Mouse (Mus musculus) heart, postnatal 36 days (tissue): ENCODE measurements around the gene Olfr45. TPM values are rescaled to one million over a fixed set of nuclear protein-coding genes. Genes with fewer than 3 reads are reported as not detected.
"Not testable (repeated sequence)": the region's sequence is repeated elsewhere in the genome, so short reads cannot be mapped to it uniquely, and the experiment has no call there.

Source experiments
- DNase-seq, 2 experiments: peaks; one replicate each; pipeline ENCODE4 v3.0.0; 2021 to 2022
- intact Hi-C: fragments of 180-260 bp; cut with DNase I; formaldehyde crosslinking; loops from one replicate; pipeline ENCODE4 v1.15.1; 2025
- total RNA-seq, 2 experiments: library from RNA; stranded (reverse); gene quantifications; 2 replicates each; pipeline ENCODE4 v1.2.3; 2021

Gene Olfr45
- not detected for total RNA-seq

DNA sequence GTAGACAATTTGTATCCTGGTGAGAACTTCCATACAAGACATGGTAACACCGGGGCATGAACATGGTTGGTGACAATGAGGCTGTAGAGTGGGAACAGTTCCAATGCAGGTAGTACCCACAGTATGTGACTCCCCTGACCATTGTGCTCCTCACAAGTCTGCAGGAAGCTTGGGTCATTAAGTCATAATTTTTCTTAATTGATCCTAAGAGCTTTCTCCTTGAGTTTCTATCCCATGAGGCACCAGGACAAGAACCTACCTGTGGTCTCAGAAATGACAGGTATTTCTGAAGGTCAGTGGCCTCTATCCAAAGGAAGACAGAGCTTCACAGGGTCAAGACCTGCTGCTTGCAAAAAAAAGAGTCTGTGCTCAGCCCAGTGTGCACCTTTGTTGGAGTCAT lies at the start of gene Olfr45:
Gene Olfr45, plus strand, starts transcription at position 301 of the 400 bp plus-strand sequence.
- intact Hi-C loops: loop anchor here (2.0 kb wide), 1 partner anchor 31 kb away; no protein-coding TSS in a partner anchor

DNA sequence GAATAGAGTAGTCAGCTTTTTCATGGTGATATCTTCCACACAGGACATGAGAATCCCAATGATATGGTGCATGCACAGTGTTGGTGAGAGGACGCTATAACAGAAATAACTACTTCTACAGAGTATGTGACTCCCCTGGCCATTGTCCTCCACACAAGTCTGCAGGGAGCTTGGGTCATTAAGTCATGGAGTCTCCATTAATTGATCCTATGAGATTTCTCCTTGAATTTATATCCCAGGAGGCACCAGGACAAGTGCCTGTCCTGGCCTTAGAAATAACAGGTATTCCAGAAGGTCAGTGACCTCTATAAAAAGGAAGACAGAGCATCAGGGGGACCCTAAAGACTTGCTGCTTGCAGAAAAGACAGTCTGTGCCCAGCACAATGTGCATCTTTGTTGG lies 35.6 kb upstream of the Olfr45 start, which contains the start of gene Olfr53:
Gene Olfr53, plus strand, starts transcription at position 301 of the 400 bp plus-strand sequence.
- DNase-seq: no peak
- intact Hi-C loops: no loop called here

More for the DNA sequence above, at the start of gene Olfr45:
- DNase-seq: no peak

DNA sequence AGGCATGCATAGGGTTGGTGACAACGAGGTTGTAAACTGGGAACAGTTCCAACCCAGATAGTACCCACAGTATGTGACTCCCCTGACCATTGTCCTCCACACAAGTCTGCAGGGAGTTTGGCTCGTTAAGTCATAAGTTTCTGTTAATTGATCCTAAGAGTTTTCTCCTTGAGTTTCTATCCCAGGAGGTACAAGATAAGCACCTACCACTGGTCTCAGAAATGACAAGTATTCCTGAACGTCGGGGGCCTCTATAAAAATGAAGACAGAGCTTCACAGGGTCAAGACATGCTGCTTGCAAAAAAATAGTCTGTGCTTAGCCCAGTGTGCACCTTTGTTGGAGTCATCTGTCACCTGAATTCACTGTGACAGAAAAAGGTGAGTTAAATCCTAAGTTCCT lies 22.1 kb upstream of the Olfr45 start, which contains the start of gene Olfr539:
Gene Olfr539, plus strand, starts transcription at position 301 of the 400 bp plus-strand sequence.
- intact Hi-C loops: no loop called here
- DNase-seq: no peak

DNA sequence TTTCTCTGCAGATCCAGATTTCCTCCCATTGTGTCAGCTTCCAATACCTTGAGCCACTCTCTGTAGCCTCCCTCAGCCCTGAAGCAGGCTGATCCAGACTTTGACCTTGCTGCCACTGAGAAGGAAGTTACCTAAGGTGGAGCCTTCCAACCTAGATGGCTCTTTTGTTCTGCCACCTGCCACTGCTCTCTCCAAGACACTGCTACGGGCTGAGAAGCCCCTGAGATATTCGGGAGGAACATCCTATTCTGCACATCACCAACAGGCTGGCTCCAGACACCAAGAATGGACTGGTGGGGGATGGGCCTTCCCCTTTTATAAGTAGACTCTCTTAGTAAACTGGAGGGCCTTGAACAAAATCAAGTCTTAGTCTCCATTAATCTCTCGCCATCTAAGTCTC lies 11.1 kb upstream of the Olfr45 start:
- intact Hi-C loops, DNase-seq: not testable (repeated sequence)

DNA sequence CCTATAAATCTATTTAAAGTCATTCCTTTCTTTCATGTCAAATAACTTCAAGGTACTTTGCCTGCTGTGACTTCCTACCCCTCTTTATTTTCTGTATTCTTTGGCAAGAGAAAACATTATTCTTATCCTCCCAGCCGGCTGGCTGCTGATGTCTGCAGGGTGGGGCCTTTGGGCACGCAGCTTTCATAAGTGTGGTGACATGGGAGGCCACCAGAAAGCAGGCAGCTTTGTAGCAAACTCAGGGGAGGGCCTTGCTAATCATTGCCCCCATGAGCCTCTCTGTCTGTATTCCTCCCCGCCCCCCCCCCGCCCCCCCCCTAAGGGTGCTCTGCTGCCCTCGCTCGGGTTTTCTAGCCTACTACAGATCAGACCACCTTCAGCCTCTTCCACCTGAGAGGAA lies 5.9 kb upstream of the Olfr45 start:
- intact Hi-C loops: no loop called here
- no peak for DNase-seq

DNA sequence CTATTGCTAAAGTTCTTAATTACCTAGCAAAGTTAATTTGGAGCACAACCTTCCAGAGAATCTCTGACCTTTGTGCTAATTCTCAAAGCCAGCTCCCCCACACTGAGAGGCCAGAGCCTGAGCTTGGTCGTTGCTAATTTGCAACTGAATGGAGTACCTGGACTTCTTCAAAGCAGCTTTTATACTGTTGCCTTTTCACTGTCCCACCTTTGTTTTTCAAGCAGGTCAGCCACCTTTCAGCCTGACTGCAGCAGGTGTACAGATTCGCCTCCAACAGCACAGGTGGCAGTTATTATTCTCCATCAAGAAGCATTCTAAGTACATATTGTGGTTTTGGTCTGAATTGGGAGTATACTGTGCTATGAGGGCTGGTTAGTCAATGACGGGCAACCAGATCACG lies 2.2 kb upstream of the Olfr45 start:
- DNase-seq, intact Hi-C loops: not testable (repeated sequence)

DNA sequence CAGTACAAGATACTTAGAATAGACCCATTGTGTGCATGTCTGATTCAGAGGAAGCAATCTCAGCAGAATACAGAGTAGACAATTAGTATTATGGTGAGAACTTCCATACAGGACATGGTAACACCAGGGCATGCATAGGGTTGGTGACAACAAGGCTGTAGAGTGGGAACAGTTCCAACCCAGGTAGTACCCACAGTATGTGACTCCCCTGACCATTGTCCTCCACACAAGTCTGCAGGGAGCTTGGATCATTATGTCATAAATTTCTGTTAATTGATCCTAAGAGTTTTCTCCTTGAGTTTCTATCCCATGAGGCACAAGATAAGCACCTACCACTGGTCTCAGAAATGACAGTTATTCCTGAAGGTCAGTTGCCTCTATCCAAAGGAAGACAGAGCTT lies 15.2 kb downstream of the Olfr45 start, which contains the start of gene Olfr541:
Gene Olfr541, plus strand, starts transcription at position 301 of the 400 bp plus-strand sequence.
- intact Hi-C loops: no loop called here
- no peak for DNase-seq

DNA sequence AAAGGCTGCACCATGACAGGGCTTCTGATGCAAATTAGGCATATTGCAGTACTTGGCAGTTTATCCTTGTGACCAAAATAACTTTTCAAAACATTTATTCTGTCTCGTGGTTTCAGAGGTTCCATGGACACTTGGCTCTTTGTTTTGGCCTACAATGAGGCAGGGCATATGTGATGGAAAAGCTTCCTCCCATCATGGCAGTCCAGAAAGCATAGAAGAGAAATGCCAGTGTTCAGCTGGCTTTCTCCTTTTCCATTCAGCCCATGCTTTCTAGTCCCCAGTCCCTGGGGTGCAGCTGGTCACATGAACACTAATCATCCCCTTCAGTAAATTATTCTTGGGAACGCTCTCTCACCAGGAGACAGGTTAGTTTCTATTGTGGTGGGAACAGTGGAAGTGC lies 24.6 kb downstream of the Olfr45 start:
- no peak for DNase-seq
- intact Hi-C loops: no loop called here

DNA sequence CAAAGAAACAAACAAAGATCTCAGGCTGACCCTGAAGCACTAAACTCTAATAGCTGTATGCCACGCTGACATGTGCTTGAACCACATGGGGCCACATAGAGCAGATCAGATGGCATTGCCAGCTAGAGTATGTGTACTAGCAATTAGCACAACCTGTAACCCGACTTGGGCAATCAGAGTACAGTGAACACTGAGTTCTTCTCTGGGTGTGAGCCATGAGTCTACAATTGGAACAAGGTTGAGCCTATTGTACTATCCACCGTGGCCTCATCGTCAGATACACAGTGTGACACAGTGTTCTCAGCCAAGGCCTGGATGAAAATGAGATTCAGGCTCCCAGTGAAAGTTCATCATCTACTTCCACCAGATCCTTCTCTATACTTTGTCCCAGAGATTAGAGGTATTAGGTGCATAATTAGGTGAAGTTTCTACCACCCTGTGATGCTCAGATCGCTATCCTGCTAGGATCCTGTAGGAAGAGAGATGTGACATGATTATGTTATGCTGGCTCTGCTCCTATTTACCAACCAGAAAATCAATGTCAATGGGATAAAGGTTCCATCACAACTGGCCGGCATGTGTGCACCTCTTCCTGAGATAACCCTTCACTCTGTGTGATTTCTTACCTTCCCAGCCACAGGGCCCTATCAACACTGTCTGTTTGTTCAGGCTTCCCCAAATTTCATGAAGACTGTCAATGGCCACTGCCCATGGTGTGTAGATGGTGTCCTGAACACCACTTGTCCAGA lies 26.0 kb downstream of the Olfr45 start:
- intact Hi-C loops: no loop called here
- no peak for DNase-seq

DNA sequence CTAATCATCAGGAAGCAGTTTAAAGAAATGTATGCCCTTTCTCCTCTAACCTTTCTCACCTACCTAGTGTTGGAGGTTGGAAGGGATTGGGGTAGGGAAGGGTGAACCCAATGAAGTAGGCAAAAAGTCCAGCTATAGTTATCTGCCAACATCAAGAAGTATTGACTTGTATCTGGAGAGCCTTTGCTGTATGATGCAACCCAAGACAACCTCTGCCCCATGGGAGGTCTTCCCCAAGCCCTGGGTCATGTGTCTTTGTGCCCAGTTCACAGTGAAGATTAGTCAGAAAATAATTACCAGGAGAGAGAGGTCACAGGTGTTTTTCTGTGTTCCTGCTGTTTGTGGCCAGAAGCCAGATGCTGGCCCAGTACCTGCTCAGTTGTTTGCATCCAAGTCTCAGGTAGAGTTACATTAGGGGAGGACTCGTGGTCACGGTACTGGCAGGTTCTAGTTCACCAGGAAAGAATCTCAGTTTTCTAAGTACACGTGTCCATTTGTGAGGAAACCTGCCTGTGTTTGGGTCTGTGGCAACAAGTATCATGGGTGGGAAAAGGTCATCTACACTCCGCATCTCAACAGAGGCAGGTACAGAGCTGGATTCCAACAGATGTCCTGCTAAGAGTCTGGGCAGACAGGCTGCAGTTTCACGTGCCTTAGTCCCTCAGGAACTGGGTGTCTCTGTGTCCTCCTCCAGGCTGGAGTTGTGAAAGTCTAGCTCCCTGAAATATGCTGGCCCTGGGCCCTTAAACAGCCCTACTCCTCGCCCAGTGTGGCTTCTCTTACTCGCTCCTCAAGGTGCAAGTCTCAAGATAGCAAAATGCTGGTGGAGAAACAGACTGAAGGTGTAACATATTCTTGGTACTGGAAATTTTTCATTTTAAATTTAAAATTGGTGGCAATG lies 35.7 kb downstream of the Olfr45 start:
- no peak for DNase-seq

DNA sequence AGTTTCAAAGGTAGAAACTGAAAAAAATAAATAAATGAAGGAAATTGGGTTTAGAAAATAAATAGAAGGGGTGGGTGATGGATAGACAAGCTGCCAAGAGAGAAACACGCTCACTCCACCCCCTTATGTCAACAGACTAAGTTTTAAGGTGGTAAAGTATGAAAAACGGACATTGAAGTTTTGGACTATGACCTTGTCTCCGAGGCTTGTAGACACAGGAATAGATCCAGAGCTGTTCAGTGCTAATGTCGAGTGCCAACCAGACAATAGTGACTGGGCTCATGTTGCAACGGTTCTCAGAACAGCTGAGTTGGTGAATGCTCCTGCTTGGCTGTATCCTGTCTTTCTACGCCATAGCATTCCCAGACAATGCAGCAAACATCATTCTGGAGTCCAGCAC lies 39.3 kb downstream of the Olfr45 start:
- intact Hi-C loops: no loop called here
- no peak for DNase-seq

More for the DNA sequence above, 35.7 kb downstream of the Olfr45 start:
- intact Hi-C loops: no loop called here

DNA sequence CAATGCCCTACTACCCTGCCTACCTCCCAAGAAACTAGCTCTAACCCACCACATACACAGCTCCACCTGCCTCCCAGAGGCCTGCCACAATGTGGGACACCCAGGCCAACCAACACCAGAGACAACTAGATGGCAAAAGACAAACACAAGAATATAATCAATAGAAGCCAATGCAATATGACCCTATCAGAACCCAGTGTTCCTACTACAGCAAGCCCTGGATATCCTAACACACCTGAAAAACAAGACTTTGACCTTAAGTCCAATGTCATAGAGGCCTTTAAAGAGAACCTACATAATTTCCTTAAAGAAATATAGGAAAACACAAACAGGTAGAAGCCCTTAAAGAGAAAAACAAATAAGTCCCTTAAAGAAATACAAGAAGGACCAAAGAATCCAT lies 43.8 kb downstream of the Olfr45 start:
- intact Hi-C loops: no loop called here
- no peak for DNase-seq

DNA sequence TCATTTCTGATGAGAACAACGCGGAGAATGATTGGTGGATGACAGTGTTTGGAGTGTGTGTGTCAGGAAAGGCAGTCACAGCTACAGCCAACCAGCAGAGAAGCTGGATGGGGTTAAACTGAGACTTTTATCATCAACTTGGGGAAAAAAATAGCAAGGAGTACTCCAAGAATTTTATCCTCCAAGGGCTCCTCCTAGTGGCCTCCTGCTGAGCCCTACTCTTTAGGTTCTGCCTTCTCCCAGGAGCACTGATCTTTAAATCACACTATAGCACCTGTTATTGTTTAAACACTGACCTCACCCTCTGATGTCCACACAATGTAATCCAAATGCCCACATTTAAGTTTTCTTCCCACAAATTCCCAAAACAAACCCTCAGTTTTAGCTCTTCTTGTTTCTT lies 51.4 kb downstream of the Olfr45 start:
- intact Hi-C loops: no loop called here
- DNase-seq: no peak

Other genes with a start within 250 kb of the Olfr45 start
- not detected for gene Olfr533, start 218.6 kb upstream of the Olfr45 start, total RNA-seq
- not detected for gene Olfr535, start 197.7 kb upstream of the Olfr45 start, total RNA-seq
- not detected for gene Olfr536, start 174.6 kb upstream of the Olfr45 start, total RNA-seq
- not detected for gene Olfr538, start 114.1 kb upstream of the Olfr45 start, total RNA-seq
- gene Olfr46, start 80.7 kb upstream of the Olfr45 start, total RNA-seq: not detected
- not detected for gene Olfr61, start 53.0 kb upstream of the Olfr45 start, total RNA-seq
- gene Olfr53, start 35.5 kb upstream of the Olfr45 start, total RNA-seq: not detected
- gene Olfr539, start 22.0 kb upstream of the Olfr45 start, total RNA-seq: not detected
- not detected for gene Olfr541, start 15.3 kb downstream of the Olfr45 start, total RNA-seq
- 10 to 100 TPM in 1 of 2 experiments, 1 to 10 TPM in 1; 4.3 to 13.2 TPM for gene Cyp2e1, start 81.8 kb downstream of the Olfr45 start, total RNA-seq
- gene Syce1, start 105.9 kb downstream of the Olfr45 start, total RNA-seq: not detected
- gene Zfp941, start 140.2 kb downstream of the Olfr45 start, total RNA-seq: under 1 TPM; 0.19 to 0.35 TPM
- gene Urah, start 153.1 kb downstream of the Olfr45 start, total RNA-seq: 1 to 10 TPM in 1 of 2 experiments, under 1 TPM in 1; 0.44 to 1.2 TPM
- gene Scgb1c1, start 163.6 kb downstream of the Olfr45 start, total RNA-seq: 10 to 100 TPM; 23.9 to 24.8 TPM
- not detected for gene Odf3, start 165.9 kb downstream of the Olfr45 start, total RNA-seq
- gene Gm45785, start 174.4 kb downstream of the Olfr45 start, total RNA-seq: not detected
- gene Ric8a, start 175.0 kb downstream of the Olfr45 start, total RNA-seq: 10 to 100 TPM; 19.8 to 22.4 TPM
- 10 to 100 TPM; 10.3 to 11.0 TPM for gene Bet1l, start 175.6 kb downstream of the Olfr45 start, total RNA-seq
- 10 to 100 TPM; 85.8 to 92.3 TPM for gene Psmd13, start 200.0 kb downstream of the Olfr45 start, total RNA-seq
- gene Sirt3, start 200.4 kb downstream of the Olfr45 start, total RNA-seq: 10 to 100 TPM; 62.1 to 71.1 TPM
- gene Cox8b, start 218.5 kb downstream of the Olfr45 start, total RNA-seq: 1,000 to 10,000 TPM; 2,774 to 2,839 TPM
- not detected for gene Nlrp6, start 239.0 kb downstream of the Olfr45 start, total RNA-seq